10 mouse cellular contexts compared by ENCODE assay signal in genomic region chr11:108586551-108587184, GRCm38 (mm10).
DNase-seq lines count a peak whose midpoint lies in the region; ATAC-seq and TF ChIP-seq lines count a peak whose summit lies in the region.
"Had no signal": no experiment of that assay in that cellular context is flagged by ENCODE, and none has a peak within 500 bp of the region (broad histone marks: within the 10 kb centered on the region; RNA-seq: fewer than 3 reads in every experiment).

No protein-coding gene starts in this region.

- no peaks in the 10 kb centered on the region for H3K36me3 ChIP-seq in lung, postnatal 0 days (ENCODE audit: insufficient read depth, low read length)
- H3K36me3 ChIP-seq: liver, embryonic 13.5 days had no signal

- peak; percentile 70 for ATAC-seq in lung, postnatal 0 days
- ATAC-seq: forebrain, embryonic 14.5 days had no signal

- H3K9ac ChIP-seq in lung, postnatal 0 days (replicated peaks; ENCODE audit: low read depth), result no peak overlapping the region
- H3K9ac ChIP-seq: hindbrain, embryonic 14.5 days; liver, embryonic 13.5 days had no signal

- 0 out of 2 replicates have a peak overlapping the region, but pooled peaks have one; percentile 9 for H3K27ac ChIP-seq in left cerebral cortex, adult 2 months
- H3K27ac ChIP-seq in lung, postnatal 0 days (ENCODE audit: low read length), result no peak overlapping the region
- H3K27ac ChIP-seq: hindbrain, embryonic 14.5 days; liver, embryonic 13.5 days had no signal

- no peak for TF ChIP-seq EP300 in lung, postnatal 0 days (IDR thresholded peaks at IDR 0.05)

- H3K4me2 ChIP-seq in lung, postnatal 0 days (replicated peaks; ENCODE audit: low read depth, low read length), result no peak overlapping the region
- H3K4me2 ChIP-seq: hindbrain, embryonic 14.5 days; liver, embryonic 13.5 days had no signal

- intact Hi-C loops in left cerebral cortex, adult 2 months (cut with DNase I), result no loop called here

- no peaks in the 10 kb centered on the region for H3K4me1 ChIP-seq in lung, postnatal 0 days (ENCODE audit: insufficient read depth, low read depth, low read length)

- H3K27me3 ChIP-seq in lung, postnatal 0 days (replicated peaks; ENCODE audit: insufficient read depth, low read length), result no peaks in the 10 kb centered on the region
- H3K27me3 ChIP-seq: liver, embryonic 13.5 days had no signal

- H3K4me3 ChIP-seq in left cerebral cortex, adult 2 months, result no peak overlapping the region
- no peak overlapping the region for H3K4me3 ChIP-seq in lung, postnatal 0 days (ENCODE audit: low read depth, low read length)
- H3K4me3 ChIP-seq: liver, embryonic 13.5 days had no signal

- no peaks in the 10 kb centered on the region for H3K9me3 ChIP-seq in lung, postnatal 0 days (ENCODE audit: low read length)
- H3K9me3 ChIP-seq: liver, embryonic 13.5 days had no signal

- no peak for TF ChIP-seq CTCF in left cerebral cortex, adult 2 months (IDR thresholded peaks at IDR 0.05)
- no peak for TF ChIP-seq CTCF in lung, postnatal 0 days (IDR thresholded peaks at IDR 0.05)

- DNase-seq in left cerebral cortex, adult 2 months (ENCODE audit: extremely low spot score in 1 of 2, low spot score in 2 of 2), result no peak
- no peak for DNase-seq in left cerebral cortex, adult 8-10 months (ENCODE audit: low spot score in 2 of 2)
- peak; percentile 37 for DNase-seq in adrenal gland, postnatal 14 days
- peak; percentile 68 for DNase-seq in embryo, embryonic 11 days
- DNase-seq in lung, postnatal 0 days (ENCODE audit: low spot score), result peak; percentile 61
- no peak for DNase-seq in c-Kit-positive CD71-positive TER-119-positive erythroid progenitor cells, embryonic 14.5 days (ENCODE audit: low spot score)
- DNase-seq in spleen, postnatal 4 days (ENCODE audit: low spot score in 2 of 2), result no peak
- DNase-seq: liver, embryonic 13.5 days had no signal

- 27% methylated on average over 7 of the region's 7 CpGs for WGBS in lung, postnatal 0 days

Comparison
In these comparisons a context has a peak if more than half of its experiments do, and no peak if none do; other contexts are left out.
1. DNase-seq: peak in adrenal gland, postnatal 14 days (single experiment), embryo, embryonic 11 days (single experiment) and lung, postnatal 0 days (single experiment); none in left cerebral cortex, adult 2 months (0 of 2), left cerebral cortex, adult 8-10 months (0 of 2), c-Kit-positive CD71-positive TER-119-positive erythroid progenitor cells, embryonic 14.5 days (single experiment) and spleen, postnatal 4 days (0 of 2).